Mouse (Mus musculus) mature B cell (primary cell): ENCODE results near the gene Chd1.

Experiments used
- in situ Hi-C: fragments of 300-500 bp; cut with MboI; formaldehyde crosslinking; loops from 2 replicates; pipeline ENCODE4 v1.14.3; 2019

Gene Chd1

DNA sequence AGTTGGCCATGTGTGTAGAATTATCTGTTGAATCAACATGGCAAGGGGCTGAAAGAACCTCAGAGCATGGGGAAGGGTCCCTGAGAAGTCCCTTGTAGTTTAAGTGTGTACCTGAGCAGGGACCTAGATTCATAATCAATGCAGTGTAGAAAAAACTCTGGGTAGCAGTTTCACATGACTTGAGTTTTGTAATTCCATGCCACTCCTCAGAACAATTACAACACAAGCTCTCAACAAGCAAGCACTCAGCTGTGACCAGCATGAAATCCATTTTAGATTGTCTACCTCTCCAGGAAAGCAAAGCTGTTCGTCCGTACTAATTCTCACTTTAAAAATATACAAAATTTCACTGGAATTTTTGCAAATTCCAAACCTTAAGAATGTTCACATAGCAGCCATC, 105.2 kb downstream of the Chd1 start:
- in situ Hi-C loops, result no loop called here

GRCm38 (mm10) chr17:15812136-15812778, 107.5 kb downstream of the Chd1 start:
- in situ Hi-C loops, result no loop called here

GRCm38 (mm10) chr17:15813658-15814212, 109.0 kb downstream of the Chd1 start:
- in situ Hi-C loops, result no loop called here

DNA sequence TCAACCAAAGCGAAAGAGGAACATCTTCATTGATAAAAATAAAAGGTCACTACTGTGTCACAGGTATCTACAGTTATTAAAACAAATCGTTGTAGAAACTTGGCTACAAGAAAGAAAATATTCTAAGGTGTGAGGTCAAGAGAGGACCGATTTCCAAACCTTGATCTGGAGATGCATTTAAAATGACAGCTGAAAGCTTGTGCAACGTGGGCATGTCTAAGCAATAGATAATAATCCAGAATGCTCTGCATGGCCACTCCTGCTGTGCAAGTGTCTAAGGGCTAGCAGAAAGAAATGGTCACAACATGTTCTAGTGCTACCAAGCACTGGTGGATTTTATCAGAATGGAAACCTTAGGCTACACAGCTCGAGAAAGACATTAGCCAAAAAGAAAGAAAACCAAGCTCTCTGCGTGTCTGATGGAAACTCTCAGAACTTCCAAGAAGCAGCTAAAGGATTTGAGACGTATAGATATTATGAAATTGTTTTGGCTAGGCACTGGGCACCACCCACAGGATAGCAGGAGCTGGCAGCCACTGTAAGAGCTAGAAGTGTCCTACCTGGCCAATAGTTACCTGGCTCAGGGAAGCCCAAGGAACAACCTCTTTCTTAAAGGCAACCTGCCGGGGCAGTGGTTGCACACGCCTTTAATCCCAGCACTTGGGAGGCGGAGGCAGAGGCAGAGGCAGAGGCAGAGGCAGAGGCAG, 110.7 kb downstream of the Chd1 start:
- in situ Hi-C loops, result no loop called here

GRCm38 (mm10) chr17:15816379-15817095, 111.8 kb downstream of the Chd1 start:
- in situ Hi-C loops, result no loop called here

DNA sequence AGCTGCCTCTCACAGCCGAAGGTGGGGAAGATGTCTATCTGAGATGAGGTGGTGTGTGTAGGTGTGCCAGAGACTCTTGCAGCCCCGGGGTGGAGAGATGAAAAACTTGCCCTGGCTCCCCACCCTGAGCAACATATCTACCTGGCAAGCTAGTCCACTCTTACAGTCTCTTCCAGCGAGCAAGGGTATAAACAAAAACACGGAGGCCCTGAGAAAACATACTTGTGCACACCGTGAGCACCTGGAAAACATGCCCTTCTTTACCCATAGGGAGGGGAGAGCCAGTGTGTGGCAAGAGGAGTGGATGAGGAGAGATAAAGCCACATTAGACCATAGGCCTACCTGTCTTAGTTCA, 112.3 kb downstream of the Chd1 start:
- in situ Hi-C loops, result no loop called here

GRCm38 (mm10) chr17:15817634-15818033, 112.9 kb downstream of the Chd1 start:
- in situ Hi-C loops, result no loop called here

DNA sequence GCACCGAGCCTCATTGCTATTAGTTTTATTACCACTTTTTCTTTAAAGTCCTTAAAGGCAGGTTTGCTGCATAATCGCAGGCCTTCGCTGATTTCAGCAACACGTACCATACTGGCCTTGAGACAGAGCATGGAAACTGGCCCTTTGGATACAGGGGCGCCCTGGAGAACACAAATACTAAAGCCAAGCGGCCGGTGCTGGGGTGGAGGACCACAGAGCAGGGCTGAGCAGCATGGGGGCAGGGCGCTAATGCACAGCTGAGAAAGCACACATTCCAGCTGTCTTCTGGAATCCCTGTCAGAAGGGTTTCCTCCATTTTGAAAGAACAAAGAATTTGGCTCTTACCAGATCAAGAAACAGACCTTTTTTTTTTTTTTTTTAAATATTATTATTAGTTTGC, 113.6 kb downstream of the Chd1 start:
- in situ Hi-C loops, result no loop called here

GRCm38 (mm10) chr17:15820146-15820545, 115.4 kb downstream of the Chd1 start:
- in situ Hi-C loops, result no loop called here

DNA sequence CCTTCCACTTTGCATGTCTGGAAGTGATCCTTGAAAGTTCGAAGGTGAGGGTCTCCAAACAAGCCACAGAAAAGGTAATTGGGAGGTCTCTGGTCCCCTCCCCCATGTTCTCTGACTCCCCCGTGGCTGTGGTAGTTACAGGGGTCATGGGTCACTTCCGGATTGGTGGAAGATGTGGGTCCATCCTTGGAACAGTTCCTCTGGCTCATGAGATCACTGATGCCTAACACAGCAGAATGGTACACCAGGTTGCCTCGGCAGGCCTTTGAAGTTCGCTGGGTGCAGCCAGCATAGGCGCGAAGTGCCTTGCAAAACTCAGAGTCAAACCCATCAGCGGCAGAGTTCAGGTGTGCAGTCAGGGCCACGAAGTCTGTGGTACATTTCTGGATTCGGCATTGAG, 116.0 kb downstream of the Chd1 start:
- in situ Hi-C loops, result no loop called here

DNA sequence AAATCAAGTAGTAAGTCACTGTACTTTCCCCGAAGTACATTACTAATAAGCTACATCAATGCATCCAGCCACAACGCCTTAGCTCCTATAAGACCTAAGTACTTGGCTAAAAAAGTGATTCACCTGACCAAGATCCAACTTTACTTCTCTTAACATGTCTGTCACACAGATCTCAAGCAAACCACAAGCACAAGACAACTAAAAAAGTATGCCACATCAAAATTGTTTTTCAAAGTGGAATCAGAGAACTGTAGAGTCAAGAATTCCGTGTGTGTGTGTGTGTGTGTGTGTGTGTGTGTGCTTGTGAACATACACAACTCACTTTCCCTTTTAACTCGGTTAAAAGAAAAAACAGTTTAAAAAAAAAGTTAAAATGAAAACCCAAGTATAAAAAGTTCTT, 116.9 kb downstream of the Chd1 start:
- in situ Hi-C loops, result no loop called here
